Mouse (Mus musculus): Measurements from ENCODE around the gene Vezt. TPM values are rescaled to one million over a fixed set of nuclear protein-coding genes. Genes with fewer than 3 reads are reported as not detected.

Gene Vezt
- polyA plus RNA-seq, 1 experiment from 2014 or later = 70.2 TPM

MicroRNAs within 50 kb of the gene (microRNA counts, 519-probe panel; counts per million panel counts)
- 4,809 counts per million, percentile 72 among the panel's probes with 10 or more counts for microRNA mmu-miR-331-3p
- not detected for microRNA mmu-miR-331-5p

Small RNA genes within 50 kb of the gene (microRNA-seq; reads per million reads assigned to microRNA genes)
- 142 reads per million, percentile 61 among the genes with 10 or more reads in this experiment for gene Mir331

Other genes starting within 250 kb of the Vezt start
- 1.1 TPM in 2 replicates for gene Usp44, start 204.3 kb downstream of the Vezt start, polyA plus RNA-seq (2014; fragmentation: Nextera tagmentation; extraction: Ambion mirVana)
- 157 and 162 TPM in 2 replicates for gene Metap2, start 138.7 kb downstream of the Vezt start, polyA plus RNA-seq (2014; fragmentation: Nextera tagmentation; extraction: Ambion mirVana)
- 1.3 and 1.7 TPM in 2 replicates for gene Fgd6, start 184 bp upstream of the Vezt start, polyA plus RNA-seq (2014; fragmentation: Nextera tagmentation; extraction: Ambion mirVana)
- gene Nr2c1, start 112.2 kb upstream of the Vezt start, polyA plus RNA-seq (2014; fragmentation: Nextera tagmentation; extraction: Ambion mirVana) = 7.6 and 8.0 TPM in 2 replicates
- gene Ndufa12, start 162.9 kb upstream of the Vezt start, polyA plus RNA-seq (2014; fragmentation: Nextera tagmentation; extraction: Ambion mirVana) = 417 and 485 TPM in 2 replicates